Mouse (Mus musculus) erythroblast, embryonic 14.5 days (primary cell): ENCODE results near the gene Zfp987.
"Not testable (repeated sequence)": the region's sequence is repeated elsewhere in the genome, so short reads cannot be mapped to it uniquely, and the experiment has no call there.

ENCODE experiments used
- GATA1 ChIP-seq: IDR thresholded peaks from 2 replicates; pipeline ENCODE4 v1.6.1; 2012; ENCODE audit warnings: low read length, inconsistent platforms, mixed read lengths
- TAL1 ChIP-seq: IDR thresholded peaks from 3 replicates; pipeline ENCODE4 v1.6.1; 2012; ENCODE audit warnings: low read length, inconsistent platforms, mixed read lengths

DNA sequence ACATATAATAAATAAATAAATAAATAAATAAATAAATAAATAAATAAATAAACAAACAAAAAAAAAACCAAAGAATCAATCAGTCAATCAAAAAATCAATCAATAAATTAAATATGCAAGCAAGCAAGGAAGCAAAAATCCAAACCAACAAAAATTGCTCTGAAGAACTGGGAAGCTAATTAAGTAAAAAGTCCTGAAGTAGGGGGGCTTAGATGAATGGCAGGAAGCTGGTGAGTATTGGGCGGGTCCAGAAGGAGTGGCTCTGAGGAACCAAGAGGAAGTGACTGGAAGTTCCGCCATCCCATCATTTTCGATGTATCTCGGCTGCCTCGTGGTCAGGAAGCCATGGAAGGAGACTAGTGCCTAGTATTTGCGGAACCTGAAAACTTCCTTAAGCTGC, 59.4 kb downstream of the Zfp987 start, which contains the start of gene Zfp600:
- not testable (repeated sequence) for TF ChIP-seq GATA1, TAL1
